Mouse (Mus musculus) 3134 (cell line): ENCODE measurements around the gene Mup6.
"Not testable (repeated sequence)": the region's sequence is repeated elsewhere in the genome, so short reads cannot be mapped to it uniquely, and the experiment has no call there.

Experiments
- DNase-seq: peaks from one replicate; pipeline ENCODE4 v3.0.0-alpha.2; 2011; ENCODE audit warnings: low spot score; ENCODE audit not compliant: insufficient read length; ENCODE audit errors: extremely low read depth

Gene Mup6

DNA sequence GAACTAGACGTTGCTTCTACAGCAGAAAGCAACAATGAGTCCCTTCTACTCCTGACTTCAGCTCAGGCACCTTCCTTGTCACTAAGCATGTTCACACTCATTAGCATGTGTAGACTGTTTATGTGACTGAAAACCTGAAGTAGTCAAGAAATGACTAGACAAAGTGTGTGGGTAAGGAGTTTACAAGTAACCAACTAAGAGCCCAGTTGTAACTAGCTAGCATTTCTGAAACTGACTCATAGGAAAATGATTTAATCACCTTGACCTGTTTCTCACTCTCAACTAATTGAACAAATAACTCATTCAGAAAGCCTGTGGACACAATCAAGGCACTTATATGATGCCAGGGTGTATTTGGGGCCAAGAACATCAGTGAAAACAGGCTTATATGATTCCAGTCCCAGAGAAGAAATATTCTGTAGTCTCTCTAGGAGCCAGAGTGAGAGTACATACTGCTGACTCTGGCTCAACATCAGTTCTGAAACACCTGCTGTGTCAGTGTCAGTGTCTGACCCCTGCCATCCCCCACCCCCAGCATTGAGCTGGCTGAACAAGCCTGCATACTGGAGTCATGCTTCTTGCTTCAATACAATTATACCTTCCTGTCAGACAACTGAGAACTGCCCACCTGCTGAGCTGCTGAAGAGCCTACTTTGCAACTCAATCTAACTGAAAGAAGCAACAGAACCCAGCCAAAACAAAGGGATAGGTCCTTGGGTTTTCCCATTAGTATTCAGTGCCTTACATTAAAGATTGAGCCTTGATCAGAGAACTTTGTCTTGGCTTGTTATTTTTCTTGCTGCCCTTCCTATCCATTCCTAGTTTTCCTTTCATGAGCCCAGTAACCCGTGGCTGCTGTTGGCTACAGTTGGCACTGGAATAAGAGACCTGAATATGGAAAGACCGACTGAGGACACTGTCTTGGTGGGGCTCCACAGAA is at the start of gene Mup6:
Gene Mup6, plus strand, starts transcription at position 890 of the 940 bp plus-strand sequence.
- DNase-seq = no peak

DNA sequence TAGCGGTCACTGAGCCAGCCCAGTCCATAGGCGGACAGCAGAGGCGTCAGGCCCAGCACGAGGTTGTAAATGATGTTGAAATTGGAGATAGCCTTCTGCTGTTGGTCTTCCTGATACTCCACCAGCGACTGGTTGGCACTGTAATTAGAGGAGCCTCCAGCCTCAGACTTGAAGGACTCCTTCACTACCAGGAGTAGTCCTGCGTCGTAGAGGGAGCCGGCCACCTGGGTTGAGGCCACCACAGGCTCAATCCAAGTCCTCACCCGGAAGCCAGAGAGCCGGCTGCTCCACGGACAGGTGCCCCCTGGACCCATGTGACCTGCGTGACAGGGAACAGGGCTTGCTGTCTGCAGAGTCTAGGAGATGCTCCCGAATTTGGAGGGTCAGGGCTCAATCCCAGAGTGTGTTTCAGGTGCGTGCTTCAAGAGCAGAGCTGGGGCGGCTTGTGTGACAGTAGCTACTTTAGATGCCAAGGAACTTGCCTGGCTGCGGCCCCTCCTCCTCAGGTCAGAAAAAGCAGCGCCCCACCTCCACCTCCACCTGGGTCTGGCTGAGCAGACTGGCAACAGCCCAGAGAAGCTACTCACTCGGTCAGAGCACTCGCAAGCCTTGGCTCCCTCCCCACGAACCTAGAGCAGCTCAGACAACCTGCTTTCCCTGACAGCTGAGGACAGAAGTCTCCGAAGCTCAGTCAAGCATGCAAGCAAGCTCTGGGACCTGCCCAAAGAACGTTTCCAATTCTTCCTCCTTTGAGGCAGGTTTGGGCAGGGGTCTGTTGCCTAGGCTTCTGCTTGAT is 49.3 kb upstream of the Mup6 start, which contains the start of gene Slc46a2:
Gene Slc46a2, minus strand, starts transcription at position 449 of the 796 bp plus-strand sequence.
- no peak for DNase-seq

DNA sequence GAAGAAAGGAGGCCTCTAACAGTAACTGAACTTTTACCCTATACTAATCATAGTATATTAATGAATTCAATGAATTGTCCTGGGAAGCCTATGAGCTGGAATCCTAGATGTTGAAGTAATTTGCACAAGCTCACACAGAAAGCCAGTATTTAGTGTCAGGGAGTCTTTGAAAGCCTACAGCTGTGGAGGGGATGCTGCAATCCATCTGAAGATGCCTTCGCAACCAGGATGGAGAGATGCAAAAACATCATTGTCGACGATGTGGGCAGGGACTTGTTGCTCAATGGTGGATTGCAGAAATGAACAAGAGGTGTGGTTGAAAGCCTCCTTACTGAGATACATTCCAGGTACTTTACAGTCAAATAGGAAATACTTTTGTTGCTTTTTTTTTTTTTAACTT is 46.1 kb upstream of the Mup6 start:
- DNase-seq = no peak

DNA sequence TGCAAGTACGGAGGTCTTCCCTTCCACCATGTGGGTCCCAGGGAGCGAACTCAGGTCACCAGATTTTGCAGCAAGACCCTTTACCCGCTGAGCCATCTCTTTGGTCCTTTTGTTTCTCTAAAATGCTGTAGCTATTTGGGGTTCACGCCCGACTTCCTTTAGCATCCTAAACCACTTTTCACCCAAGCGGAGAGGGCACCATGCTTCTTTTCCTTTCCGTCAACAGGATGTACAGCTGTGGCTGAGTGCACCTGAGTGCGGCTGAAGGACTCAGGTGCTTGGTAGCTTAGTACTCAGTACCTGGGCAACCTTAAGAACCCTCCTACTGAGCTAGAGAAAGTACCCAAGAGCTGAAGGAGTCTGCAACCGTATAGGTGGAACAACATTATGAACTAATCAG is 39.0 kb upstream of the Mup6 start:
- no peak for DNase-seq

DNA sequence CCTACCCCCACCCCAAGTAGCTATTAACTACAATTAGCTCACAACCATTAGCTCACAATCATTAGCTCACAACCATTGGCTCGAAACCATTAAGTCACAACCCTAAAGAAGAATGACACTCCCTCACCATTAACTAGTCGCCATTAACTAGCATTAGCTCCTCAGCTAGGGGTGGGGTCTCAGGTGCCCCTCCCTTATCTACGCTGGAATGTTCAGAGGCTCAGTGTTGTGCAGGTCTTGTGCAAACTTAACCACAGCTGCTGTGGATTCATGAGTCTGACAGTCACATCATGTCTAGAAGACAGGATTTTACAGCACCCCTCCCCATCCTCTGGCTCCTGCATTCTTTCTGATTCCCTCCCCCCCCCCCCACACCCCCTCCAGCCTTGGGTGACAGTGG is 36.4 kb upstream of the Mup6 start:
- no peak for DNase-seq

DNA sequence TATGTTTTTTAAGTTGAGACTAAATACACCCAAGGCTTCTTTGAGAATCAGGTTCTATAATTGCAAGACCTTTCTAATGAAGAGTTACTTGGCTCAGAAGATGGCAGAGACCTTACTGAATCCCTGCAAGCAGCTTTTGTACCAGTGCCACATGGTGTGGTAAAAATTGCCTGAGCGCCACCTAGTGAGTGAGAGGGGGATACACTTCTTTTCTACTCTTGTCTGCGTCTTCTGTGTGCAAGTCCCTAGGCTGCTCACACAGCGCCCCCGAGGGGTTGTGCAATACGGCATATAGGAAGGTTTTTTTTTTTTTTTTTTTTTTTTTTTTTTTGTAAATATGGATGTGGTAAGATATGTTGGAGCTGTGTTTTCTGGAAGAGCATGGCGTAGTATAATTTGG is 35.7 kb upstream of the Mup6 start:
- peak; percentile 39 for DNase-seq

DNA sequence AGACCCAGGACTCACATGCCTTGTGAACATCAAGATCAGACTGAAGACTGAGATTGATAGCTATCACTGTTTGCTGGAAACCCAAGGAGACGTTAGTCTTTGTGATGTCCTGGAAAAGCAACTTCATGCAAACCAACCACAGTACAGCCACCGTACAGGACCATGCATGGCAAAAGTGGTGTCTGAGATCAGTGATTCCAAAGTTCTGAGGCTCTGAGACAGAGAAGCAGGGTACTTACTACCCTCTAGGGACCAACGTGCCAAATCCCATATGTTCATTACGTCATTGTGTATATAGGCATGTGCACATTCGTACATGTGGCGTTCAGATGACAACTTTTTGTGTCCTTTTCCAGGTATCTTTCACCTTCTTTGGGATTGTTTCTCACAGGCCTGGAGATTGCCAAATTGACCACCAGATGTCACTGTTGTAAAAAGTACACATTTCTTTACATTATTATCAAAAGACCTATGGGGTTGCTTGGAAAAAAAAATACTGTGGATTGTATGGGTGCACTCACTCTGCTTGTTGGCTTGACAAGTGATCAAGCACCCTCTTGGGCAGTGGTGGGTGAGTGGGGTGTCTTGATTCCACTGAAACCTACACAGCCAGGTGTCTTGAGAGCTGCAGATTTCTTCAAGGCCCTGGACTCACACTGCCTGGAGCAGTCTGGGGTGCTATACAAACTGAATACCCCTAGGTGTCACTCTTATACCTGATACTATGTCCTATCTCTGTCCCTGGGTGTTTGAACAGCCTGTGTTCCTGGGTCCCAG is 31.4 kb upstream of the Mup6 start:
- peak; percentile 21 for DNase-seq

DNA sequence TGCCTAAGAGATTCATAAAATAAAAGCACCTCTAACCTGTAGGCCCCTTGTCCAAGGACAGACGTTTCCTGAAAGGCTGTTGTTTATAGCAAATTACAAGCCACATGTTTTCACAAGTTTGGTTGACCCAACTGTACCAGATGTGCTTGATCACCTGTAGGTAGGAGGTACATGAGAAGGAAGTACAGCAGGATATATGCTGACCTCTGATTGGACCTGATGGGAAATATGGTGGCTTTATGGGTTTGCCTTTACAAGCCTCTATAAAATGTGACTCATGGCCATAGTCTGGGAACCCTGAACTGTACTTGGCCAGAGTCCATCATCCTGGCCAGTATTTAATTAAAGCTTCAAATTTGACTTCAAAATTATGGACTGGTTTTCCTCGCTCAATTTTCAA is 26.6 kb upstream of the Mup6 start:
- DNase-seq = no peak

DNA sequence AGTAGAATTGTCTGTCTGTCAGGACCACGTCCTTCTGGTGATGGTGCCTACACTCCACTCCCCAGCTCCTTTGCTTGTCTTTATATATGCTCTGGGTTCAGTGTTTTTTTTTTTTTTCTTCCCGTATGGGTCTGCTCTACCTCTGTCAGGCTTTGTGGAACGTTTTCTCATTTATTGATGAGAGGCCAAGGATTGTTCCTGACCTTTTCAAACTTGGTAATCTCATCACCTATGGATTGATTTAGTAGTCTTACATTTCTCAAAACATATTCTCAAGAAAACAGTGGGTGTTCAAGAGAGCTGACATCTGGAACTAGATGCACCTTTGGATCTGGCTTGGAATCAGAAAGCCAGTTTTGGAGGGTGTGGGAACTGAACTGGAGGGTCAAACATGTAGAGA is 3.5 kb upstream of the Mup6 start, which contains the start of gene Mup4:
Gene Mup4, minus strand, starts transcription at position 101 of the 400 bp plus-strand sequence.
- DNase-seq = no peak

DNA sequence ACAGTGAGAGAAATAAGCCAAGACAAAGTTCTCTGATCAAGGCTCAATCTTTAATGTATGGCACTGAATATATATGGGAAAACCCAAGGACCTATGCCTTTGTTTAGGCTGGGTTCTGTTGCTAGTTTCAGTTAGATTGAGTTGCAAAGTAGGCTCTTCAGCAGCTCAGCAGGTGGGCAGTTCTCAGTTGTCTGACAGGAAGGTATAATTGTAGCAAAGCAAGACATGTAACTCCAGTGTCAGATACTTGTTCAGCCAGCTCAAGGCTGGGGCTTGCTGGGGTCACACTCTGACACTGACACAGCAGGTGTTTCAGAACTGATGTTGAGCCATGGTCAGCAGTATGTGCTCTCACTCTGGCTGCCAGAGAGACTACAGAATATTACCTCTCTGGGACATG is 33.8 kb downstream of the Mup6 start:
- not testable (repeated sequence) for DNase-seq

DNA sequence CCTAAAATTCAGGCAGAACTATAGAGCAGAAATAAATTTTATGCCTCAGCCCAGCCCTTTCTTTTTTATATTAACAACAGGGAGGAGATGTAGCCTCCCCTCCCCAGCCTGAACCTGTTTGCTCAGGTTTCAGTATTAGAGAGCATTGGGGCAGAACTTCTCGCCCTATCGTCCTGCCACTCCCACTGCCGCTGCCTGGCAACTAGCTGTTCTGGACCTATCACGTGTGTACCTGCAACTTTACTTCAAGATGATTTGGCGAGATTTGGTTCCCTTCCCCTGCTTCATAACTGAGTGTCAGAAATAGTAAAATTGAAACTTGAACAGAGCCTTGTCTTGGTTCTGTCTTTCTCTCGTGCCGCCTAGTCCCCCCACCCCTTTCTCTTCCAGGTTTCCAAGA is 56.0 kb downstream of the Mup6 start:
- not testable (repeated sequence) for DNase-seq

DNA sequence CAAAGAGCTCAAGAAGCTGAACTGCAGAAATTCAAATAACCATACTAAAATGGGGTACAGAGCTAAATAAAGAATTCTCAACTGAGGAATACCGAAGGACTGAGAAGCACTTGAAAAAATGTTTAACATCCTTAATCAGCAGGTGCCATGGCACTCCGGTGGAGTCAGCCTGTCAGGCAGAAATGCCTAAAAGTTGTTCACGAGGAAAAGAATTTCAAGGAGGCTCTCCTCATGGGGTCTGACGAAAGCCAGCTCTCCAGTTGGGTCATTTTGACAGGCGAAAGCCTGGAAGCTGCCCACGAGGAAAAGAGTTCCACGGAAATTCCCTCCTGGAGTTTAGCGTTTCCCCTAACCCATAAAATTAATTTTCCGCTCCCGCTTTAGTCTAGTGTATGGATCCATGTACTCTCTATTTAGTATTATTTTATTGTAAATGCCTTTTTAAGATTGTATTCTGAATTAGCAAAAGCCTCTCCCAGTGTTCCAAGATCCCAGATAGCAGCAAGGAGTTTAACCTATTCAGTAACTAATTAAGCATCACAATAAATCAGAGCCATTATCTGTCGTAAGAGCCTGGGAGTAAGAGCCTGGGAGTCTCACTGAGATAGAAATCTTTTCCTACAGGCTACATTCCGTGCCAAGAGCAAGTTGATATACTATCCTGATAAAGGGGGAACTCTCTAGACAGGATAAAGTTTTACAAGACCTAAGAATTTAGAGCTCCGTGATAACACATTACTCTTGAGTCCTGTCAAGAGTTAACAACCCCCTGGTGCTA is 65.4 kb downstream of the Mup6 start:
- DNase-seq = not testable (repeated sequence)
